Mouse (Mus musculus) thymus, postnatal 14 days (tissue): ENCODE data around the gene Srpx2.

Experiments
- DNase-seq: peaks from one replicate; pipeline ENCODE4 v3.0.0; 2021

The Srpx2 gene

GRCm38 (mm10) chrX:133908261-133908660, at the start of gene Srpx2:
TSS of gene Srpx2 (plus strand) at chrX:133908426.
- no peak for DNase-seq

GRCm38 (mm10) chrX:133869743-133870142, 38.5 kb upstream of the Srpx2 start:
- DNase-seq: no peak

- no peak for DNase-seq
Observed at GRCm38 (mm10) chrX:133887308-133887707, 20.9 kb upstream of the Srpx2 start.

GRCm38 (mm10) chrX:133888111-133888510, 20.1 kb upstream of the Srpx2 start:
- no peak for DNase-seq

- DNase-seq: peak; percentile 88
Observed at GRCm38 (mm10) chrX:133898014-133898542, 10.1 kb upstream of the Srpx2 start, which contains the start of gene Tspan6. TSS of gene Tspan6 (minus strand) at chrX:133898429.

GRCm38 (mm10) chrX:133911397-133912103, 3.3 kb downstream of the Srpx2 start:
- DNase-seq: no peak

GRCm38 (mm10) chrX:133913006-133913405, 4.8 kb downstream of the Srpx2 start:
- no peak for DNase-seq

- no peak for DNase-seq
Observed at GRCm38 (mm10) chrX:133914219-133914618, 6.0 kb downstream of the Srpx2 start.

GRCm38 (mm10) chrX:133921187-133921586, 13.0 kb downstream of the Srpx2 start:
- no peak for DNase-seq

GRCm38 (mm10) chrX:133926760-133927159, 18.5 kb downstream of the Srpx2 start:
- no peak for DNase-seq

GRCm38 (mm10) chrX:133931302-133932013, 23.2 kb downstream of the Srpx2 start:
- DNase-seq: peak; percentile 34

- DNase-seq: no peak
Observed at GRCm38 (mm10) chrX:133936605-133937225, 28.5 kb downstream of the Srpx2 start.

GRCm38 (mm10) chrX:133939561-133939960, 31.3 kb downstream of the Srpx2 start:
- no peak for DNase-seq

GRCm38 (mm10) chrX:133947427-133947826, 39.2 kb downstream of the Srpx2 start:
- peak; percentile 51 for DNase-seq

- DNase-seq: no peak
Observed at GRCm38 (mm10) chrX:133954661-133955060, 46.4 kb downstream of the Srpx2 start.

- DNase-seq: no peak
Observed at GRCm38 (mm10) chrX:133960617-133961016, 52.4 kb downstream of the Srpx2 start.

- DNase-seq: no peak
Observed at GRCm38 (mm10) chrX:133964615-133965014, 56.4 kb downstream of the Srpx2 start.

GRCm38 (mm10) chrX:133981231-133982002, 73.2 kb downstream of the Srpx2 start, which contains the start of gene Sytl4:
TSS of gene Sytl4 (minus strand) at chrX:133981812.
- DNase-seq: no peak
